Comparison of ENCODE assay signal across 8 mouse cellular contexts in the genomic region with DNA sequence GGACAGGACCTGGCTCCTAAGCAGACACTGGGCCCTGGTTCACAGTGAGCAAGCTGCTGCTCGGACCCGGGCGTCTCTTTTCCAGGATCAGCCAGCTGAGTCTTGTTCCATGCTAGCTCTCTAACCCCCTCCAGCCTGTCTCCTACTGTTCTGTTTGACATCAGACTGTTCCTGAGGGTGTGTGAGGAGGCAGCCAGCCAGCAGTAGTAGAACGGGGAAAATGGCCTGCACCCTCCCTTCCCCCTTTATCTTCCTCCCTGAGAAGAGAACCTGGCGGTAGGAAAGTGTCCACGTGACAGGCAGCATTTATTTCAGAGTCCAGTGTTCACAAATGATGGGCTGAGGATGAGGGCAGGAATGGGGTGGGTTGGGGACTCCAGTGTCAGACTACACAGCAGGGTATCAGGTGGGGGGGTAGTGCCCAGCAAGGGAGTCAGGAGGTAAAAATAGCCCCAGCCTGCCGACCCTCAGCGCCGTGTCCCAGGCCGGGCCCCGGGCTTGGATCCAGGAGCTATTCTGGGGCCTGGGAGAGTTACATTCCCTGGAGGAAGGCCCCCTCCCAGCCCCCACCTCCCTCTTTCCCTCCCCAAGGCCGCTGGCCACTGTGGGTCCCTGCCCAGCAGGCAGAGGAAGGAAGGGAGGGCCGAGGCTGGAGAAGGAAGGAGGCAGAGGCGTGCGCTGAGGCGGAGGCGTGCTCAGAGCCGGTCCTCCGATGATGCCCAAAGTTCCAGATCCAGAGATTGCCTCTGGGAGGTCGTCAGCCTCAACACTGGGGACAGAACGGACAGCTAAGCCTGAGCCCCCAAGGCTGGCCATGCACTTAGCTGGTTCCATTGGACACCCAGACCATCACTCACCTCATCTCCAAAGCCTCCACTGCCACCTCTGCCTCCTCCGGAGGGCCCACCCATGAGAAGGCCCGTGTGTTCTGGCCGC. TPM values are rescaled to one million over a fixed set of nuclear protein-coding genes. Genes with fewer than 3 reads are reported as not detected.
DNase-seq lines count a peak whose midpoint lies in the region; ATAC-seq lines count a peak whose summit lies in the region.

No protein-coding gene starts in this region.

- peaks cover 60% of the 10 kb centered on the region for H3K4me1 ChIP-seq in heart, embryonic 15.5 days (replicated peaks)

- H3K27me3 ChIP-seq in heart, embryonic 15.5 days: no peaks in the 10 kb centered on the region

- peak; percentile 44 for DNase-seq in urinary bladder, postnatal 14 days (ENCODE audit: low spot score)
- no peak for DNase-seq in urinary bladder, adult 2 months (ENCODE audit: low spot score)
- DNase-seq in kidney, postnatal 4 days: peak; percentile 73 to 82
- DNase-seq in testis, postnatal 14 days (ENCODE audit: low spot score): peak; percentile 49
- no peak for DNase-seq in retina, embryonic 14.5 days (ENCODE audit: low spot score)
- no peak for DNase-seq in cerebellum, adult 9-10 months
- no peak for DNase-seq in left cerebral cortex, postnatal 25 days (ENCODE audit: low spot score in 2 of 2)

- ATAC-seq in heart, embryonic 15.5 days (replicated peaks; ENCODE audit: insufficient number of reproducible peaks, insufficient read depth, low FRiP score, low read depth): peak; percentile 90

- no peaks in the 10 kb centered on the region for H3K9me3 ChIP-seq in heart, embryonic 15.5 days (replicated peaks)

- WGBS in heart, embryonic 15.5 days: 13% methylated on average over 24 of the region's 24 CpGs

- peak overlapping the region; percentile 52 for H3K4me2 ChIP-seq in heart, embryonic 15.5 days

- H3K27ac ChIP-seq in heart, embryonic 15.5 days: peak overlapping the region; percentile 95

- intact Hi-C loops in left cerebral cortex, postnatal 25 days (cut with DNase I): no loop called here

- peaks cover 20% of the 10 kb centered on the region for H3K36me3 ChIP-seq in heart, embryonic 15.5 days

- peak overlapping the region; percentile 47 for H3K9ac ChIP-seq in heart, embryonic 15.5 days

- peak overlapping the region; percentile 20; the same call in 1 of the 2 replicates for H3K4me3 ChIP-seq in heart, embryonic 15.5 days

RNA-seq across cellular contexts. Expression of a gene that starts 5.8 kb away (rescaled TPM):
- polyA plus RNA-seq in urinary bladder, adult 2 months (2012; rRNA removed): 37.9 and 38.6 TPM in 2 replicates
- polyA plus RNA-seq in heart, embryonic 15.5 days (2015; fragmentation: Nextera tagmentation; extraction: Ambion mirVana): 66.5 and 81.4 TPM in 2 replicates
- total RNA-seq in left cerebral cortex, postnatal 25 days (2021): 1 to 10 TPM; 7.4 to 9.3 TPM

RNA-seq across cellular contexts. Expression of a gene that starts 14.7 kb away (rescaled TPM):
- 171 and 177 TPM in 2 replicates for polyA plus RNA-seq in urinary bladder, adult 2 months (2012; rRNA removed)
- polyA plus RNA-seq in heart, embryonic 15.5 days (2015; fragmentation: Nextera tagmentation; extraction: Ambion mirVana): 358 and 380 TPM in 2 replicates
- 10 to 100 TPM; 10.4 to 12.5 TPM for total RNA-seq in left cerebral cortex, postnatal 25 days (2021)

RNA-seq across cellular contexts. Expression of a gene that starts 40.5 kb away (rescaled TPM):
- 25.6 and 37.5 TPM in 2 replicates for polyA plus RNA-seq in urinary bladder, adult 2 months (2012; rRNA removed)
- 0.47 and 2.5 TPM in 2 replicates for polyA plus RNA-seq in heart, embryonic 15.5 days (2015; fragmentation: Nextera tagmentation; extraction: Ambion mirVana)
- not detected for total RNA-seq in left cerebral cortex, postnatal 25 days (2021)

RNA-seq across cellular contexts. Expression of a gene that starts 40.9 kb away (rescaled TPM):
- polyA plus RNA-seq in urinary bladder, adult 2 months (2012; rRNA removed): 50.6 and 62.6 TPM in 2 replicates
- 142 and 164 TPM in 2 replicates for polyA plus RNA-seq in heart, embryonic 15.5 days (2015; fragmentation: Nextera tagmentation; extraction: Ambion mirVana)
- 100 to 1,000 TPM; 112 to 115 TPM for total RNA-seq in left cerebral cortex, postnatal 25 days (2021)

RNA-seq across cellular contexts. Expression of a gene that starts 57.1 kb away (rescaled TPM):
- polyA plus RNA-seq in urinary bladder, adult 2 months (2012; rRNA removed): 1,139 and 1,516 TPM in 2 replicates
- polyA plus RNA-seq in heart, embryonic 15.5 days (2015; fragmentation: Nextera tagmentation; extraction: Ambion mirVana): 596 and 739 TPM in 2 replicates
- 1,000 to 10,000 TPM; 2,052 to 2,099 TPM for total RNA-seq in left cerebral cortex, postnatal 25 days (2021)

Comparison
In these comparisons a context has a peak if more than half of its experiments do, and no peak if none do; other contexts are left out.
1. DNase-seq: peak in urinary bladder, postnatal 14 days (single experiment), kidney, postnatal 4 days (2 of 2) and testis, postnatal 14 days (single experiment); none in urinary bladder, adult 2 months (single experiment), retina, embryonic 14.5 days (single experiment), cerebellum, adult 9-10 months (single experiment) and left cerebral cortex, postnatal 25 days (0 of 2).